Comparison of ENCODE assay signal across 8 mouse cellular contexts in the genomic region with DNA sequence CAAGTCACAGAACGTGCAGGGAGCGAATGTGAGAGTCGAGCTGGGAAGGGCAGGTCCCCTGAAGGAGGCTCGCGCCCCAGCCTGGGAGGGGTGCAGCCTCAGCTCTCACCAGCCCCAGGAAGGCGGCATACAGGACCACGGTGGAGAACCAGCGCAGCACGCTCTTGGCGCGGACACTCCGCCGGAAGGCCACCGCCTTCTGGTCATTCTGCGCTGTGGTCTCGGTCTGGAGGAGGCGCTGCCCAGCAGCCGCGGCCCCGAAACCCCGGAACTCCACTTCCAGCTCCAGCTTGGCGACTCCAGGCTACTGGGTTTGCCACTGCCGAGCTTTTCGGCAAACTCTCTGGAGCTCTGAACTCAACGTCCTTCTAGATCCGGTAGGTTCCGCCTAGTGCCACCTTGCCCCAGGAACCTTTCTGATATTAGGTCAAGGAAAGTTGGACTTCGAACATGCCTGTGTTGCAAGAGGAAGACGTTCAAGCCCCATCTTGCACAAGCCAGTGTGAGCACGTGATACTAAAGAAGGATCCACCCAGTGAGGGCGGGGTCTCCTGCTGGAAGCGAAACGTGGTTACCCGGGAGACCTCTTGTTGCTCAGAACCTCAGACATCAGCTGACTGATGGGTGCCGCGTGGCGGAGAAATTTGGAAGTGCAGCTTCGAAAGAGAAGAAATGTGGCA. TPM values are rescaled to one million over a fixed set of nuclear protein-coding genes. Genes with fewer than 3 reads are reported as not detected.
DNase-seq lines count a peak whose midpoint lies in the region; ATAC-seq and TF ChIP-seq lines count a peak whose summit lies in the region.

A gene (minus strand): TSS at position 393 of the 680 bp plus-strand sequence.

- intact Hi-C loops in heart, postnatal 10 days (cut with DNase I) = loop anchor here (2.0 to 5.0 kb wide), 4 partner anchors 61 to 789 kb away; a partner anchor contains a TSS

- H3K27ac ChIP-seq in ES-Bruce4 (ENCODE audit: insufficient read depth, low read length) = no peak within 1 kb of the TSS
- H3K27ac ChIP-seq in forebrain, embryonic 13.5 days = no peak within 1 kb of the TSS
- H3K27ac ChIP-seq in liver, postnatal 0 days (ENCODE audit: low read depth) = peak within 1 kb of the TSS; percentile 91
- no peak within 1 kb of the TSS for H3K27ac ChIP-seq in neural tube, embryonic 14.5 days (ENCODE audit: low read depth, low read length)

- peak; percentile 63 for TF ChIP-seq CTCF in ES-Bruce4 (IDR thresholded peaks at IDR 0.05; ENCODE audit: low read depth, low read length)
- TF ChIP-seq CTCF in liver, postnatal 0 days (IDR thresholded peaks at IDR 0.05; ENCODE audit: low read depth) = peak; percentile 86

- under 1% methylated on average over 38 of the region's 38 CpGs for WGBS in forebrain, embryonic 13.5 days
- under 1% methylated on average over 38 of the region's 38 CpGs for WGBS in large intestine, adult 2 months
- WGBS in liver, postnatal 0 days (ENCODE audit: insufficient replicate concordance) = 2% methylated on average over 37 of the region's 38 CpGs
- under 1% methylated on average over 38 of the region's 38 CpGs for WGBS in neural tube, embryonic 14.5 days

- TF ChIP-seq POLR2A in ES-Bruce4 (IDR thresholded peaks at IDR 0.05; ENCODE audit: insufficient read depth, low read length) = peak; percentile 37

- no peaks in the 10 kb centered on the region for H3K36me3 ChIP-seq in ES-Bruce4 (ENCODE audit: control insufficient read depth, insufficient read depth, low read length, poor library complexity, severe bottlenecking)
- no peaks in the 10 kb centered on the region for H3K36me3 ChIP-seq in forebrain, embryonic 13.5 days (ENCODE audit: poor library complexity, severe bottlenecking)
- no peaks in the 10 kb centered on the region for H3K36me3 ChIP-seq in liver, postnatal 0 days (replicated peaks; ENCODE audit: insufficient read depth, low read length)
- H3K36me3 ChIP-seq in neural tube, embryonic 14.5 days (ENCODE audit: control insufficient read depth, insufficient read depth, low read length) = no peaks in the 10 kb centered on the region

- H3K4me1 ChIP-seq in ES-Bruce4 (ENCODE audit: control insufficient read depth, insufficient read depth, low read length) = no peaks in the 10 kb centered on the region
- peaks cover 7% of the 10 kb centered on the region; the same call in 1 of the 2 replicates for H3K4me1 ChIP-seq in forebrain, embryonic 13.5 days
- peaks cover 20% of the 10 kb centered on the region for H3K4me1 ChIP-seq in liver, postnatal 0 days (ENCODE audit: insufficient read depth)
- H3K4me1 ChIP-seq in neural tube, embryonic 14.5 days (ENCODE audit: control insufficient read depth, insufficient read depth, low read length) = no peaks in the 10 kb centered on the region

- peak; percentile 96 for ATAC-seq in cerebellum, adult (ENCODE audit: insufficient number of reproducible peaks, low FRiP score, low TSS enrichment)
- ATAC-seq in forebrain, embryonic 13.5 days = peak; percentile 99
- peak; percentile 99 for ATAC-seq in liver, postnatal 0 days
- ATAC-seq in neural tube, embryonic 14.5 days (ENCODE audit: low read depth) = peak; percentile 99

- TF ChIP-seq EP300 in ES-Bruce4 (IDR thresholded peaks at IDR 0.05; ENCODE audit: insufficient read depth, low read depth, low read length) = no peak
- TF ChIP-seq EP300 in liver, postnatal 0 days (IDR thresholded peaks at IDR 0.05; ENCODE audit: low read depth) = peak; percentile 79; the same call in 1 of the 2 replicates

- H3K9ac ChIP-seq in ES-Bruce4 (ENCODE audit: low read depth, poor library complexity, severe bottlenecking) = peak within 1 kb of the TSS; percentile 60
- H3K9ac ChIP-seq in forebrain, embryonic 13.5 days = peak within 1 kb of the TSS; percentile 62
- H3K9ac ChIP-seq in liver, postnatal 0 days (replicated peaks) = peak within 1 kb of the TSS; percentile 75
- peak within 1 kb of the TSS; percentile 51 for H3K9ac ChIP-seq in neural tube, embryonic 14.5 days (replicated peaks; ENCODE audit: low read depth, low read length)

- H3K4me3 ChIP-seq in ES-Bruce4 (ENCODE audit: low read depth, low read length) = peak within 1 kb of the TSS; percentile 64
- H3K4me3 ChIP-seq in forebrain, embryonic 13.5 days = peak within 1 kb of the TSS; percentile 48
- peak within 1 kb of the TSS; percentile 56 for H3K4me3 ChIP-seq in liver, postnatal 0 days (ENCODE audit: low read depth, low read length)
- H3K4me3 ChIP-seq in neural tube, embryonic 14.5 days (ENCODE audit: low read depth, low read length) = peak within 1 kb of the TSS; percentile 48

- peak; percentile 96 to 97 for DNase-seq in heart, postnatal 10 days
- DNase-seq in large intestine, adult 2 months (ENCODE audit: low read depth, low spot score) = peak; percentile 98
- DNase-seq in liver, postnatal 0 days = peak; percentile 93
- peak; percentile 94 for DNase-seq in testis, postnatal 10 days (ENCODE audit: low spot score)

- H3K27me3 ChIP-seq in ES-Bruce4 (ENCODE audit: control insufficient read depth, insufficient read depth, low read length, poor library complexity, severe bottlenecking) = peaks cover 4% of the 10 kb centered on the region; the same call in 1 of the 2 replicates
- no peaks in the 10 kb centered on the region for H3K27me3 ChIP-seq in forebrain, embryonic 13.5 days
- H3K27me3 ChIP-seq in liver, postnatal 0 days (ENCODE audit: insufficient read depth, low read length) = no peaks in the 10 kb centered on the region
- H3K27me3 ChIP-seq in neural tube, embryonic 14.5 days (ENCODE audit: control insufficient read depth, insufficient read depth, low read length) = 0 out of 2 replicates have a peak, but pooled peaks cover 4% of the 10 kb centered on the region

- peak within 1 kb of the TSS; percentile 85 for H3K4me2 ChIP-seq in forebrain, embryonic 13.5 days
- H3K4me2 ChIP-seq in liver, postnatal 0 days (ENCODE audit: low read depth, low read length) = peak within 1 kb of the TSS; percentile 74
- H3K4me2 ChIP-seq in neural tube, embryonic 14.5 days (ENCODE audit: low read depth, low read length) = peak within 1 kb of the TSS; percentile 95

- H3K9me3 ChIP-seq in ES-Bruce4 (replicated peaks; ENCODE audit: control insufficient read depth, insufficient read depth, low read length, poor library complexity, severe bottlenecking) = no peaks in the 10 kb centered on the region
- no peaks in the 10 kb centered on the region for H3K9me3 ChIP-seq in forebrain, embryonic 13.5 days (replicated peaks)
- no peaks in the 10 kb centered on the region for H3K9me3 ChIP-seq in liver, postnatal 0 days (ENCODE audit: low read length)
- no peaks in the 10 kb centered on the region for H3K9me3 ChIP-seq in neural tube, embryonic 14.5 days (ENCODE audit: control insufficient read depth, low read length)

RNA-seq across cellular contexts. Expression of the gene that starts here (rescaled TPM):
- 0.76 TPM in 1 of 2 replicates, not detected in the other for polyA plus RNA-seq in ES-Bruce4 (2011; ENCODE audit: insufficient read depth, insufficient read length, low read depth, missing spikeins)
- not detected in 2 replicates for polyA plus RNA-seq in forebrain, embryonic 13.5 days (2015; fragmentation: Nextera tagmentation; extraction: Ambion mirVana)
- 1 to 10 TPM in 1 of 2 experiments, under 1 TPM in 1; 0.93 to 1.6 TPM for total RNA-seq in heart, postnatal 10 days (2021)
- 11.3 and 20.8 TPM in 2 replicates for polyA plus RNA-seq in large intestine, adult 2 months (2012; rRNA removed)
- polyA plus RNA-seq in liver, postnatal 0 days (2015; fragmentation: Nextera tagmentation; extraction: Ambion mirVana) = 4.8 and 5.5 TPM in 2 replicates
- 0.15 TPM in 1 of 2 replicates, not detected in the other for polyA plus RNA-seq in neural tube, embryonic 14.5 days (2014; fragmentation: Nextera tagmentation; extraction: Ambion mirVana)

Comparison
In these comparisons a context has a peak if more than half of its experiments do, and no peak if none do; other contexts are left out.
1. Peak in ATAC-seq, H3K4me3 ChIP-seq, H3K9ac ChIP-seq and H3K4me2 ChIP-seq in forebrain, embryonic 13.5 days; RNA of the gene not detected or under 1 TPM.
2. Peak in ATAC-seq, H3K4me3 ChIP-seq, H3K9ac ChIP-seq and H3K4me2 ChIP-seq in neural tube, embryonic 14.5 days; RNA of the gene not detected or under 1 TPM.